Mouse (Mus musculus): ENCODE data around the gene Clcn2.
A peak's percentile ranks its signal among the peaks of the same experiment; 100 is the strongest.
"Not testable (repeated sequence)": the region's sequence is repeated elsewhere in the genome, so short reads cannot be mapped to it uniquely, and the experiment has no call there.

Gene Clcn2

DNA sequence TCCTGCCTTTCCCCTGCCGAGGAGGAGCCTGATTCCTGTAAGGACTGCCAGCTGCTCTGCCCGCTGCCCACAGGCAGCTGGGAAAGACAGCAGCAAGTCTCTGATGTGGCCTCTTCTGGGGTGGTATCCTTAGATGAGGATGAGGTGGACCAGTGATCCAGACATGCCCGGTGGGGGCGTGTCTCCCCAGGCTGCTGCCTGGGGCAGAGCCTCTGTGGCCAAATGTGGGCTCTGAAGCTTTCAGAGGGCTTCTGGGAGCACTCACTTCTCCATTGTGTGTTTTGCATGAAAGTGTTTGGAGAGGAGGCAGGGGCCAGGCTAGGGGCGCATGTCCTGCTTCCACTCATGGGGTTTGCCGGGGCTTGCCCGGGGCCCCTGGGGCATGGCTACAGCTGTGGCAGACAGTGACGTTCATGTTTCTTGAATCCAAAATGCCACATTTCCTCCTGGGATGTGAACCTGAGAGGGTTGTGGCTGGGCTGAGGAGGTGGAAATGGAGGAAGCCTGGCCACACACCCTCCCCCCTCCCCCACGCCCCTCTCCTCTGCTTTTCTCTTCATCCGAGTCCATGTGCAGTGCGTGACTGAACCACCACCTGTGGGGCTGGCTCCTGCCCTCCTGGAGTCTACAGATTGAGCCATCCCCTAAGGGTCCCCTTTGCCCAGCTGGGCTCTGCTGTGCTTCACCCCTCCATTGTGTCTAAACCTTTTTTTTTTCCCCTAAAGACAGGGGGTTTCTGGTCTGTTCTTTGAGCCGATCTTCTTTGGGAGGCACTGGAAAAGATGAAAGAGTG, 15.6 kb downstream of the Clcn2 start:
- no peak for DNase-seq (ENCODE audit: low spot score in 2 of 2)

- no peak for DNase-seq (ENCODE audit: low spot score in 2 of 2)
Observed at GRCm38 (mm10) chr16:20701316-20701715, 16.2 kb downstream of the Clcn2 start.

DNA sequence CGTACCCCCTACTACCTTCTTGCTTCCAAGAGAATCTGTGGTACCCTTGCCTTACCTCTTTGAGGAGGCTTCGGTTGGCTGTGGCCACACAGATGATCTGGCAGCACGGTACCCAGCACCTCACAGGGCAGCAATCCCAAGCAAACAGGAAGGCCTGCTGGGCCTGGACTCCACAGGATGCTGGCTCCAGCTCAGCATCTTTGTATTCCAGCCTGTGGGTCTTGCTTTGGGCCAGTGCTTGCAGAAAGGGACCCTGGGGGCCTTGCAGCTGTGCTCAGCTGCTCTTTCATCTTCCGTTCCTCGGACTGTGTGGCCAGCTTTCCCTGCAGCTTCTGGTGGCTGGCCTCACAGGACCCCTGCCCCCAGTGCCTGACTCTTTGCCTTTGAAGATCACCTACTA, 17.5 kb downstream of the Clcn2 start:
- no peak for DNase-seq (ENCODE audit: low spot score in 2 of 2)

DNA sequence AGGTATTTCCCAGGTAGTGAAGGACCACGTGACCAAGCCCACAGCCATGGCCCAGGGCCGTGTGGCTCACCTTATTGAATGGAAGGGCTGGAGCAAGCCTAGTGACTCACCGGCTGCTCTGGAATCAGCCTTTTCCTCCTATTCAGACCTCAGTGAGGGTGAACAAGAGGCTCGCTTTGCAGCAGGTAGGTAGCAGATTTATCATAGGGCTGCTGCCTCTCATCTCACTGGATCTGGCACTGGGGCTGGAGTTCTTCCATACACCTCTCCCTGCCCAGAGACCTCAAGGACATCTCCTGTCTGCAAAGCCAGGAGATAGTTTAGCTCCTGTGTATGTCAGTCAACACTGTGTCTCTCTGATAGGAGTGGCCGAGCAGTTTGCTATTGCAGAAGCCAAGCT, 18.3 kb downstream of the Clcn2 start:
- no peak for DNase-seq (ENCODE audit: low spot score in 2 of 2)

DNA sequence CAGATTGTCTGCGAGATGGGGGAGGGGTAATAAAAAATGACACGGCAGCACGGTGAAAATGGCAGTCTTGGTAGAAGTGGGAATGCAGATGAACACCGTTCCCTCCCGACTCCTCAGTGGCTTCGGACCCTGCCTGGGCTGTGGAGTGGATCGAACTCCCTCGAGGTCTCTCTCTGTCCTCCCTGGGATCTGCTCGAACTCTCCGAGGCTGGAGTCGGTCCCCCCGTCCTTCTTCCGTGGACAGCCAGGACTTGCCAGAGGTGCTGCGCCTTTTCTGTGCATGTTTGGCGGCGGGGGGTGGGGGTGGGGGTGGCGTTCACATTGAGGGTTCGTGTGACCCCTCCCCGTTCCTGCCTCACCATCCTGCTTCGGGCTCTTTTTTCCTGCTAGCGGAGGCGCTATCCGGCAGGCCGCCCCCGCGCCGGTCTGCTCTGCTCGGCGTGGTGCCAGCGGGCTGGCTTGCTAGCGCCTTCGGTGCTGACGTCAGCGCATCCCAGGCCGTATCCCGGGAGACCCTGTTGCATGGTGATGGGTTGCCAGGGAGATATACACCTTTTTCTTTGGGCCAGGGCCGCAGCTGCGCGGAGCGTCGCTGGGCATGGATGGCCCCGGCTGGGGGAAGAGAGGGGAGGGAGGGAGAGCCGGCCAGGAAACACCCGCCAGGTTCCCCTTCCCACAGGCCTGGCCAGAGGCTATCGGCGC, 21.8 kb downstream of the Clcn2 start:
- DNase-seq (ENCODE audit: low spot score in 2 of 2) = peak; percentile 86 to 88

GRCm38 (mm10) chr16:20694781-20695180, 22.8 kb downstream of the Clcn2 start:
- DNase-seq (ENCODE audit: low spot score in 2 of 2) = peak; percentile 70 to 73

DNA sequence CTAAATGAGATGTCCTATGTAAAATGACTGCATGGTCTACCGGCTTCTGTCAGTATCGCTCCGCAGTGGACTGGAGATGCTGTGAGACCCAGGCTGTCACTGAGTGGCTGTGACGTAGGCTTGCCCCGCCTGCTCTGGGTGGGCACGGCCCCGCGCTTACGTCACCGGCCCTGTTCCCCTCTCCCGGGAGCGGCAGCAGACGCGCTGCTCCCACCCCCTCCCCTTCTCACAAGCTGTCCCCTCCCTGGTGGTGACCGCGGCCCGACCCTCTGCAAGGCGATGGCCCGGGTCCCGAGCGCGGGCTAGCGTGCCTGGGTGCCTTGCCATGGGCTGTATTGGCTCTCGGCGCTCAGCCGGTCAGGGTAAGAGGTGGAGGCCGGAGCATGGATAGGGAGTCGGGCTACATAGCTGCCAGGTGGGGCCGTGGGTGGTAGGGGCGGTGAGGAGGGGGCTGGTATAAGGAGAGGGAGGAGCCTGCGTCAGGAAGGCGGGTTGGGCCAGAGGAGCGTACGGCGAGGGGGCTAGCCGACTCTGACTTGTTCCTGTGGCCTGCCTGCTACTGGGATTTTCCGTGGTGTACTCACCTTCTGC, 24.3 kb downstream of the Clcn2 start, which contains the start of gene Fam131a:
TSS of gene Fam131a (plus strand) at position 131 of the 591 bp plus-strand sequence.
- DNase-seq (ENCODE audit: low spot score in 2 of 2) = peak; percentile 91 to 92

DNA sequence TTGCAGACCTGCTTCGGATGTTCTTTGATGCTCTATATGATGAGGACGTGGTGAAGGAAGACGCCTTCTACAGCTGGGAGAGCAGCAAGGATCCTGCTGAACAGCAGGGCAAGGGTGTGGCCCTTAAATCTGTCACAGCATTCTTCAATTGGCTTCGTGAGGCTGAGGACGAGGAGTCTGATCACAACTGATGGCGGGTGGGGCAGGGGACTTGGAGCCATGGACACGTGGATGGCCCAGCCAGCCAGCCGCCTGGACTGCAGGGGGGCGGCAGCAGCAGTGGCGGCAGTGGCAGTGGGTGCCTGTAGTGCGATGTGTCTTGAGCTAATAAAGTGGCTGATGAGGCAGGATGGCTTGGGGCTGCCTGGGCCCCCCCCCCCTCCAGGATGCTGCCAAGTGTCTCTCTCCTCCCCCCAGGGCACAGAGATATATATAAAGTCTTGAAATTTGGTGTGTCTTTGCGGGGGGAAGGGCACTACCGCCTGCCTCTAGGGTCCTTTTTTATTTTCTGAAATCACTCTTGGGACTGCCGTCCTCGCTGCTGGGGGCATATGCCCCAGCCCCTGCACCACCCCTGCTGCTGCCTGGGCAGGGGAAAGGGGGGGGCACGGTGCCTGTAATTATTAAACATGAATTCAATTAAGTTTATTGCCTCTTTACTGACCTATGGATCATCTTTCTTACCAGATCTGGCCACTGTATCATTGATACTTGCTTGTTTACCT, 25.1 kb downstream of the Clcn2 start:
- no peak for DNase-seq (ENCODE audit: low spot score in 2 of 2)

DNA sequence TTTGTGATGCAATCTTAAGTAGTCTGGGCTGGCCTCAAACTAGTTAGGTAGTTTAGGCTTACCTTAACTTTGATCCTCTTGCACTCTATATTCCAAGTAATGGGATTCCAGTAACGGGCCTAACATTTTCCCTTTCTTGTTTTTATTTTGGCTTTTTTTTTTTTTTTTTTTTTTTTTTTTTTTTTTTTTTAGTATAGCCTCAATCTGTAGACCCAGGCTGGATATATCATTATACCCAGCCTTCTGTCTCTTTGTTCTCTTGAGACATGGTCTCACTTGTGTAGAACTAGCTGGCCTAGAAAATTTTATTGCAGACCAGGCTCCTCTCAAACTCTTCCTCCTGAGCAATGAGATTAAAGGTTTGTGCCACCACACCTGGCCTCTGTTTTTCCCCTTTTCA, 25.9 kb downstream of the Clcn2 start:
- DNase-seq (ENCODE audit: low spot score in 2 of 2) = no peak

GRCm38 (mm10) chr16:20690774-20691173, 26.8 kb downstream of the Clcn2 start:
- DNase-seq (ENCODE audit: low spot score in 2 of 2) = no peak

DNA sequence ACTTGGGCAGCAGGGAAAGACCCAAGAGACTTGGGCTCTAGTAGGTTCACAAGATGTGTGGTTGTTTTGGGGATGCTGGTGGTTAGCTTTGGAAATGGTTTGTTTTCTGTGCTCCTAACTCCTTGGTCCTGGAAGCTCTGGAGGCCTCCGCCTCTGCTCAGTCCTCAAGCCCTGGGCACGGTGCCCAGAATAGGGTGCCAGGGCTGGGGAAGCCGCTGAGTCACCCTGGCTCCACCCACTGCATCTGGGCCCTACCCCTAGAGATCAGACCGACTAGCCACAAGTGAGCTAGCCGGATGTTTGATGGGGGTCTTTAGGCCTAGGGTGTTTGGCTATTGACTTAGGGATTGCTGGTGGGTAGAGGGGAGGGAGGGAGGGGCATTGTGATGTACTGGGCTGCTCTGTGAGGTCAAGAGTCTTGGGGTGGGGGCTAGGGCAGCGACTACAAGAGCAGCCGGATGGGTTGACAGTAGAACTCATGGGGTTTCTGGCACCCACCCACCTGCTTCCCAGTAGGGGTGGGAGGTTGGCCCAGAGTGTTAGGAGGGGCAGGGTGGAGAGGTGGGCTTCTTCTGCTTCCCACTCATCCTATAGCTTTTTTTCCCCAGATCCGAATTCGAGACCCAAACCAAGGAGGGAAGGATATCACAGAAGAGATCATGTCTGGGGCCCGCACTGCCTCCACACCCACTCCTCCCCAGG, 39.4 kb downstream of the Clcn2 start:
- peak; percentile 82 to 90 for DNase-seq (ENCODE audit: low spot score in 2 of 2)

GRCm38 (mm10) chr16:20677380-20677779, 40.2 kb downstream of the Clcn2 start:
- DNase-seq (ENCODE audit: low spot score in 2 of 2) = no peak

GRCm38 (mm10) chr16:20676702-20677101, 40.8 kb downstream of the Clcn2 start:
- DNase-seq (ENCODE audit: low spot score in 2 of 2) = no peak

GRCm38 (mm10) chr16:20675213-20675612, 42.3 kb downstream of the Clcn2 start:
- no peak for DNase-seq (ENCODE audit: low spot score in 2 of 2)

- peak in 1 of 2 experiments; percentile 45 for DNase-seq (ENCODE audit: low spot score in 2 of 2)
Observed at GRCm38 (mm10) chr16:20673706-20674303, 43.7 kb downstream of the Clcn2 start.

DNA sequence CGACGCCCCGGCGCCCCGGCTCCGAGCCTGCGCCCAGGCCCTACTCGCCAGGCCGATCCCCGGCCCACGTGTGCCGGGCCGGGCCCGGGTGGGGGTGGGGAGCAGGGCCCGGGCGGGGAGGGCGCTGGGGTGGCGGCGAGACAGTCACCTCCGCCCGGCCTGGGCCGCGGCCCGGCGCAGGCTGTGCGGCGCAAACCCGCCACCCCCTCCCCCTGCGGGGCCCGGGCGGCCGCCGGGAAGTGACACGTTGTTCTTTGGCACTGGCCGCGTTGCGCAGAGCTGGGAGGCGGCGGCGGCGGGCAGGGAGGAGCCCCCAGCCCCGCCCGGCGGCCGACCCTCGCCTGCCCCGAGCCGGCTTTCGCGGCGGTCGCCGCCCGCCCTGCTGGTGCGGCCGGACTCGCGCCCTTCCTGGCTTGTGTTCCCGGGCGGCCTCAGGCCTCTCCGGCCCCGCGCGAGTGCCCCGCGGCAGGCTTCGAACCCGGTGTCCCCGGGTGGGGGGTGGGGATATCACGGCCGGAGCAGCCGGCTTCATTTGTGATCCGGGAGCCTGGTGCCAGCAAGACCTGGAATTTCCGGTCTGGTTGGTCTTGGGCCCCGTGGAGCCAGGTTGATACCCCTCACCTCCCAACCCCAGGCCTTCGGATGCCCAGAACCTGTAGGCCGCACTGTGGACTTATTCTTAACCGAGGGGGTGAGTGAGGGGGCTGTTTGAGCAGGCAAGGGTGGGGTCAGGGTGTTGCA, 44.4 kb downstream of the Clcn2 start:
- DNase-seq (ENCODE audit: low spot score in 2 of 2) = peak in 1 of 2 experiments; percentile 67

GRCm38 (mm10) chr16:20672500-20672902, 45.0 kb downstream of the Clcn2 start:
- peak; percentile 96 to 97 for DNase-seq (ENCODE audit: low spot score in 2 of 2)

DNA sequence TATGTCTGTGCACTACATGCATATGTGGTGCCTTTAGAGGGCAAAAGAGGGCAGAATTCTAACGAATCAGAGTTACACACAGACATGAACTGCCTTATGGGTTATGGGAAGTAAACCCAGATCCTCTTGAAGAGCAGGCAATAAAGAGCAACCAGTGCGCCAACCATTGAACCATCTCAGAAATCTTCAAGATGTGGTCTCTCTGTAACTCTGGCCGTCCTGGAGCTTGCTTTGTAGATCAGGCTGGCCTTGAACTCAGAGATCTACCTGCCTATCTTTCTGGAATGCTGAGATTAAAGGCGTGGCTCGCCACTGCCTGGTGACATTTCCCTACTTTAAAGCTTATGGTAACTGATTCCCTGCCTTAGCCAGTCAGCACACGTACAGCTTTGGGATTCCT, 45.7 kb downstream of the Clcn2 start:
- no peak for DNase-seq (ENCODE audit: low spot score in 2 of 2)

GRCm38 (mm10) chr16:20670291-20670690, 47.3 kb downstream of the Clcn2 start:
- no peak for DNase-seq (ENCODE audit: low spot score in 2 of 2)

- DNase-seq (ENCODE audit: low spot score in 2 of 2) = not testable (repeated sequence)
Observed at GRCm38 (mm10) chr16:20668013-20668412, 49.5 kb downstream of the Clcn2 start, which contains the start of gene Eif4g1. Gene Eif4g1 (plus strand): TSS chr16:20668313.

Measured in heart, adult 9 months (tissue).